Mouse (Mus musculus): ENCODE measurements around the gene Tshb. TPM values are rescaled to one million over a fixed set of nuclear protein-coding genes. Genes with fewer than 3 reads are reported as not detected.

The Tshb gene
- polyA plus RNA-seq, 1 experiment, result not detected

DNA sequence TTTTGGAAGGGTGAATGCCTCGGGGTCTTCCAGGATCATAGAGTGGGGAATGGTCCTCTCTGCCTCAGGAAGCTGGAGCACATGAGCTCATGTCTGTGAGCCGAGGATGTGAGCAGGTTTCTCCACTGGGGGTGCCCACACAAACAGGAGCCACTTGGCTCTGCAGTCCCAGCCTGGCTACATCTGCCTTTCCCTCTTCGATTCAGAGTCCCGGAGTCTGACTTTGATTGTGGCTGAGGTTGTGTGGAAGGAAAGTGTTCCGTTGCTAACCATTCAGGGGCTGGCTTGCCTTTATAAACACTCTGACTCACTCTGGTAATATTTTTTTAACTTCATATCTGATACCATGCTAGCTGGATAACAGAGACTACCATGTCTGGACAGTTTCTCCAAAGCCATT, 30.1 kb downstream of the Tshb start:
- TF ChIP-seq CTCF (IDR thresholded peaks at IDR 0.05; ENCODE audit: low read depth, low read length) (no peak), POLR2A (IDR thresholded peaks at IDR 0.05; ENCODE audit: borderline replicate concordance, low read depth, low read length) (no peak)

DNA sequence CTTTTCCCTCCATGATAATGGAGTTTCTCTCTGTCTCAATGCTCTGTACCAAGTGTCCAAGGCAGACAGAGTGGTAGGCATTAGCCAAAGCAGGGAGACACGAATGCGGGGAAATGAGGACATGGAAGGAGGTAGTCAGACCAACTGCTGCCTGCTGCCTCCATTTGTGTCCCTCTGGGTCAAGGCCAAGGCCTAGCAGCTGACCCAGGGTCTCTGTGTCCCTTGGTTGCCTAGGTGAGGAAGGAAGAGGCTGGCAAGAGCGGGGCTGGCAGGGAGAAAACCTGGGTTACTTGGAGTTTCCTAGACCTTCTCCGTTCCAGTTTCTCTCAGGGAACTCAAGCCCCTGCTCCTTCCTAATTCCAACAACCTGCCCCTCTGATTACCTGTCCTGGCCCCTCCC, 30.5 kb downstream of the Tshb start:
- Histone ChIP-seq H3K4me3 (ENCODE audit: insufficient read depth, low read length) (no peak overlapping the region), H3K4me1 (ENCODE audit: control insufficient read depth, insufficient read depth, low read length) (no peaks in the 10 kb centered on the region), H3K27ac (ENCODE audit: insufficient read depth, low read depth, low read length) (no peak overlapping the region)
- TF ChIP-seq CTCF (IDR thresholded peaks at IDR 0.05; ENCODE audit: low read depth, low read length) (no peak), POLR2A (IDR thresholded peaks at IDR 0.05; ENCODE audit: borderline replicate concordance, low read depth, low read length) (no peak)

More for the DNA sequence above, 30.1 kb downstream of the Tshb start:
- Histone ChIP-seq H3K4me3 (ENCODE audit: insufficient read depth, low read length) (no peak overlapping the region), H3K4me1 (ENCODE audit: control insufficient read depth, insufficient read depth, low read length) (no peaks in the 10 kb centered on the region), H3K27ac (ENCODE audit: insufficient read depth, low read depth, low read length) (no peak overlapping the region)

DNA sequence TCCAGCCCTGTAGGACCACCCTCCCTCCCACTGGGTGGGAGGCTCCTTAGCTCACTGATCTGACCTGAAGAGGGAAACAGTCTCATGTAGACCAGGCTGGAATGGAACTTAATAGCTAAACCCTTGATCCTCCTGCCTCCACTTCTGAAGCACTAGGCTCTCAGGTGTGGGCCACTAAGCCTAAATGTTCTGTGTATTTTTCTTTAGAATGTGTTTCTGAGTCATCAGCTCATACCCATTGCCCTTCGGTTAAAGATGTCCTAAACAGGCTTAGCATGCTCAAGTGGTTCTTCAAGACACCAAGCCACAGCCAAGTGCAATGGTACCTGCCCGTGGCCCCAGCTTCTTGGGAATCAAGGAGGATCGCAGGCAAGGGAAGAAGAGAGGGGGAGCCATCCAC, 31.0 kb downstream of the Tshb start:
- H3K4me1 ChIP-seq (ENCODE audit: control insufficient read depth, insufficient read depth, low read length), result no peaks in the 10 kb centered on the region
- TF ChIP-seq CTCF (IDR thresholded peaks at IDR 0.05; ENCODE audit: low read depth, low read length), result no peak
- TF ChIP-seq POLR2A (IDR thresholded peaks at IDR 0.05; ENCODE audit: borderline replicate concordance, low read depth, low read length), result no peak
- no peak overlapping the region for H3K27ac ChIP-seq (ENCODE audit: insufficient read depth, low read depth, low read length)
- H3K4me3 ChIP-seq (ENCODE audit: insufficient read depth, low read length), result no peak overlapping the region

DNA sequence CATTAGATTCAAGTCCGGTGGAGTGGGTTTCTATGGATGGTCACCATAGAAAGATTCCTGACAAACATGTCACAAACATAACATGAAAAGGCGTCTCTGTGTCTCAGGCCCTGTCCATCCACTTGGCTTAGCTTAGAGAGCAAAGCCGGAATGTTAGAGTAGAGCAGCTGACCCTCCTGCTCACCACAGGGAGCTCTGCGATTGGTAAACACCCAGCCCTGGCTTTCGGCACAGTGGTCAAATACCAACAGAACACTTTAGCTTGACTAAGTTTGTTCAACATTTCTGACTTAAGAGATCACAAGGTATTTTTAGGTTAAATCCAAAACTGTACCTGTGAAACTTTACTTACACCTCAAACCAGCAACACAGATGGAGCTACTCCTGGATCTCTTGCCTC, 31.4 kb downstream of the Tshb start:
- TF ChIP-seq CTCF (IDR thresholded peaks at IDR 0.05; ENCODE audit: low read depth, low read length) (no peak), POLR2A (IDR thresholded peaks at IDR 0.05; ENCODE audit: borderline replicate concordance, low read depth, low read length) (no peak)
- H3K4me1 ChIP-seq (ENCODE audit: control insufficient read depth, insufficient read depth, low read length), result no peaks in the 10 kb centered on the region
- no peak overlapping the region for H3K27ac ChIP-seq (ENCODE audit: insufficient read depth, low read depth, low read length)
- no peak overlapping the region for H3K4me3 ChIP-seq (ENCODE audit: insufficient read depth, low read length)

DNA sequence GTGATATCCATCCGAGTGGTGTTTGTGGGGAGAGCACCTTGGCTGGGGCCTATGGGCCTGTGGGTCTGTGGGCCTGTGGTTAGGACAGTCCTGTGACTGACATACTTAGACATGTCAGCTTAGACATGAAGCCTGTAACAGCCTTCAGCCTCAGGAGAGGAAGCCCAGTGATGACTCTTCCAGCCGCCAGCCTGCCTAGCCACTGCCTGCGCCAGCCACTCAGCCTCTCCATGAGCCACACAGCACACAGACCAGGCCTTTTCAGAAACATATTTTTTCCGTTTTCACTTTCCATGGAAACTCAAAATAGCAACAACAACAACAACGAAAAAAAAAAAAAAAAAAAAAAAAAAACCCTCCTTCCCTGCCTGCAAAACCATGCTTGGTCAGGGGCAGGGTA, 33.8 kb downstream of the Tshb start:
- TF ChIP-seq POLR2A (IDR thresholded peaks at IDR 0.05; ENCODE audit: borderline replicate concordance, low read depth, low read length), result no peak
- Histone ChIP-seq H3K27ac (ENCODE audit: insufficient read depth, low read depth, low read length) (no peak overlapping the region), H3K4me3 (ENCODE audit: insufficient read depth, low read length) (no peak overlapping the region), H3K4me1 (ENCODE audit: control insufficient read depth, insufficient read depth, low read length) (no peaks in the 10 kb centered on the region)

DNA sequence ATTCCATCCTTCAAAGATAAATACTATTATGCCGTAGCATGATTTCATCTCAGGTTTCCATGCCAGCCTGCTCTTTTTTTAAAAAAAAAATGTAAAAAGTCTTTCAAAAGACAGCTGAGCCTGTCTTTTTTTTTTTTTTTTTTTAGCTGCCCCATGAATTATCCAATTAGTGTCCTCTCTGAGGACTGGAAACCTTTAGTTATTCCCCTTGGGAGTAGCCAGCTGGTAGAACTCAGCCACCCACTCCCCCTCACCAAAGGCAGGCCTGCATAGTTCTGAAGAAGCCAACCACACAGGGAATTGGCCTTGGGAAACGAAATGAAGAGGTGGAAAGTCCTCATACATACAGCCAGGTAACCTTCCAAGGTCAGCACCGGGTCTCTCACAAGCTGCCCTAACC, 34.5 kb downstream of the Tshb start:
- H3K4me3 ChIP-seq (ENCODE audit: insufficient read depth, low read length), result no peak overlapping the region
- H3K27ac ChIP-seq (ENCODE audit: insufficient read depth, low read depth, low read length), result no peak overlapping the region
- H3K4me1 ChIP-seq (ENCODE audit: control insufficient read depth, insufficient read depth, low read length), result no peaks in the 10 kb centered on the region
- no peak for TF ChIP-seq CTCF (IDR thresholded peaks at IDR 0.05; ENCODE audit: low read depth, low read length)
- TF ChIP-seq POLR2A (IDR thresholded peaks at IDR 0.05; ENCODE audit: borderline replicate concordance, low read depth, low read length), result no peak

DNA sequence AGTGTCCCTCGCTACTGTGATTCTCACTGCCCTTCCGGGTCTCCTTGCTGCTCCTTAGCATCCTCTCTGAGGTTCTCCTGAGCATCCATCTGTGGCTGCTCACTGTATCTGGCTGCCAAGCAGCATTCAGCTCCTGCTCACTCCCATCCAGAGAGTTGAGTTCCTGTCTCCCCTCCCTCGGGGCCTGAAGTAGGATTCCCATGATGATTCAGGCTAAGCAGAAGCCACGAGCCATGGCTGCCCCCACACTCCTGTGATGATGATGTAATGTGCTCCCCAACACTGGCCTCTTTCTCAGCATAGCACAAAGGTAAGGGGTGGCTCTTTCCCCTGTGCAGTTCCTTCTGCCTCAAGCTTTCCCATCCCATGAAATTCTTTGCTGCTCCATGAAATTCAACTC, 36.3 kb downstream of the Tshb start:
- H3K4me3 ChIP-seq (ENCODE audit: insufficient read depth, low read length), result no peak overlapping the region
- no peaks in the 10 kb centered on the region for H3K4me1 ChIP-seq (ENCODE audit: control insufficient read depth, insufficient read depth, low read length)
- TF ChIP-seq CTCF (IDR thresholded peaks at IDR 0.05; ENCODE audit: low read depth, low read length) (no peak), POLR2A (IDR thresholded peaks at IDR 0.05; ENCODE audit: borderline replicate concordance, low read depth, low read length) (no peak)
- H3K27ac ChIP-seq (ENCODE audit: insufficient read depth, low read depth, low read length), result no peak overlapping the region

DNA sequence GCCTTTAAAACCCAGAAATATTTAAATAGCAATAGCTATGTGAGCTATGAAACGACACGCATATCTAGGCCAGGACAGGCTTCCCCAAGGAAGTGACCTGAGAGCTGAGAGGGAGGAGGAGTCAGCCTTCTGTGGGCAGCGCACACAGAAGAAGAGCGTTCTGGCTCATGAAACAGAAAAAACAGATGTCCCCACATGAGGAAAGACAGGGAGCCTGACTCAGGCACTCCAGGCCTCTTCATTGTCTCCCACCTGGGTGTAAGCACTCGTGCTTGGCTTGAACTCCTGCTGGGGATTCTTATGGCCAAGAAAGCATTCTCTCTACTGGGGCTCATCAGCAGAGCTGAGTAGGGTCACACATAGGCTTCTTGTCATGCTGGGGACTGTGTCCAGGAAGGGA, 37.9 kb downstream of the Tshb start:
- no peak overlapping the region for H3K27ac ChIP-seq (ENCODE audit: insufficient read depth, low read depth, low read length)
- H3K4me3 ChIP-seq (ENCODE audit: insufficient read depth, low read length), result no peak overlapping the region
- TF ChIP-seq CTCF (IDR thresholded peaks at IDR 0.05; ENCODE audit: low read depth, low read length) (no peak), POLR2A (IDR thresholded peaks at IDR 0.05; ENCODE audit: borderline replicate concordance, low read depth, low read length) (no peak)
- H3K4me1 ChIP-seq (ENCODE audit: control insufficient read depth, insufficient read depth, low read length), result no peaks in the 10 kb centered on the region

DNA sequence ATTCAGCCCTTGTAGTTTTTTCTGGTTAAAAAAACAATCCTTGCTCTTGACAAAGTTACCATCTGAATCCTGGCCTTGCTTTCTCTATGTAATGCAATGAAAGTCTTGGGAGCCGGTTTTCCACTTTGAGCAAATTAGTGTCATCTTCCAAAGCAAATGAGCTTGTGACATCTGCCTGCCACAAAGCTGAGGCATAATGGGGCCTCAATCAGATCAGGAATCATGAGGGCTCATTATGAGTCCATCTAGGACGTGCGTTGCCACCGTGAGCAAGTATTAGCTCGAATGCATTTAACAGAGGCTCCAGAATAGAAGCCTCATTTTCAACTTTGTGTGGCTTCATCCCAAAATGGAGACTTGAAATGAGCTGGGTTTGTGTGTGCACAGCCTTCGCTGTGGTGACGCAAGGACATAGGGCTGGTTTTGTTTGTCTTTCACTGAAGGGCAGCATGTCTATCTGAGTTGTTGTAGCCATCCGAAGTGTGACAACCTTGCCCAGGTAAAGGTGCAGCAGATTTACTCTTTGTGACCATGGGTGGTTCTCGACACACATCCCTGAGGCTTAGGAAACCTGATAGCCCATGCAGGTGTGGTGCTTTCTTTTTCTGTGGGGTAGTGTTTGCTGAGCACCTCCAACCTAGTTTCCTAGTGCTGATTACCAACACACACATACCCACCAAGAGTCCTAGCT, 38.6 kb downstream of the Tshb start:
- Histone ChIP-seq H3K4me3 (ENCODE audit: insufficient read depth, low read length) (no peak overlapping the region), H3K27ac (ENCODE audit: insufficient read depth, low read depth, low read length) (no peak overlapping the region), H3K4me1 (ENCODE audit: control insufficient read depth, insufficient read depth, low read length) (no peaks in the 10 kb centered on the region)
- TF ChIP-seq POLR2A (IDR thresholded peaks at IDR 0.05; ENCODE audit: borderline replicate concordance, low read depth, low read length) (no peak), CTCF (IDR thresholded peaks at IDR 0.05; ENCODE audit: low read depth, low read length) (no peak)

DNA sequence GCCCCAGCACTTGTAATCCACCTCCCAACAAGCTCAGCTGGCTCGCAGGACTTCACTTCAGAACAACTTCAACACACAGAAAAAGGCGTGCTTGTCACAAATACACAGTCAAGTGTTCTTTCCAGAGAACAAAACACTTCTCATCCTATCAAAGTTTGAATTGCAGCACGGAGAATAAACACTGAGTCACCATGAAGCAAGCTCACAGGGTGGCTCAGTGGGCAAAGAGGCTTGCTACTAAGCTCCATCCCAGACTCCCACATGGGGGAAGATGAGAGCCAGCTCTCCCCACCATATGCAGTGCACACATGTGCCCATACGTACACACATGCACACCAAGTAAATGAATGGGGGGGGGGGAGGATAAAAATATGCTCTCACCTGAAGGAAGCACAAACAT, 39.3 kb downstream of the Tshb start:
- Histone ChIP-seq H3K27ac (ENCODE audit: insufficient read depth, low read depth, low read length) (no peak overlapping the region), H3K4me3 (ENCODE audit: insufficient read depth, low read length) (no peak overlapping the region), H3K4me1 (ENCODE audit: control insufficient read depth, insufficient read depth, low read length) (no peaks in the 10 kb centered on the region)
- no peak for TF ChIP-seq CTCF (IDR thresholded peaks at IDR 0.05; ENCODE audit: low read depth, low read length)

DNA sequence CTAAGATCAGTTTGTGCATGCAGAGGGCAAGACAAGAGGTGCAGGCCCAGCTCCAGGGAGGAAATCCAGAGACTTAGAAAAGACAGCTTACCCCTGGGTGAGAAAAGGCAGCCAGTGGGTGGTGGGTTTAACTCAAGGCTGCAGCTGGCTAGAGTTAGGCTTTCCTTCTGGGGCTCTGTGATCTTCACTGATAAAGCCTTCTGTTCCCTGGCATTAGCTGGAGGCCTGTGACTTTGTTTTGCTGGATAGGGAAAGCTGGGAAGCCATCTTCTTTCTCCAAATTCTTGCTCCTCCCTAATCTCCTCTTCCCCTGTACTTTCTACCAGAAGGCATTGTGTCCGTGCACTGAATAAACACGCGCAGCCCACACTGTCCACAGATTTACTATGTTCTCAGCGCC, 39.8 kb downstream of the Tshb start:
- TF ChIP-seq POLR2A (IDR thresholded peaks at IDR 0.05; ENCODE audit: borderline replicate concordance, low read depth, low read length), result no peak
- TF ChIP-seq CTCF (IDR thresholded peaks at IDR 0.05; ENCODE audit: low read depth, low read length), result no peak
- no peak overlapping the region for H3K4me3 ChIP-seq (ENCODE audit: insufficient read depth, low read length)
- no peak overlapping the region for H3K27ac ChIP-seq (ENCODE audit: insufficient read depth, low read depth, low read length)
- H3K4me1 ChIP-seq (ENCODE audit: control insufficient read depth, insufficient read depth, low read length), result no peaks in the 10 kb centered on the region
